Mouse (Mus musculus): ENCODE measurements around the gene Ipo13. TPM values are rescaled to one million over a fixed set of nuclear protein-coding genes. Genes with fewer than 3 reads are reported as not detected.

Gene Ipo13
- total RNA-seq, 2 experiments from 2014 or later = 124 to 135 TPM

GRCm38 (mm10) chr4:117847011-117847410, 67.8 kb downstream of the Ipo13 start:
- DNase-seq (ENCODE audit: low spot score in 2 of 2) = no peak

- no peak for DNase-seq (ENCODE audit: low spot score in 2 of 2)
Observed at GRCm38 (mm10) chr4:117846261-117846660, 68.5 kb downstream of the Ipo13 start.

- no peak for DNase-seq (ENCODE audit: low spot score in 2 of 2)
Observed at GRCm38 (mm10) chr4:117845316-117845715, 69.5 kb downstream of the Ipo13 start.

Other genes with a start within 250 kb of the Ipo13 start
- 10 to 100 TPM; 25.7 to 29.5 TPM for gene Dmap1, start 232.7 kb downstream of the Ipo13 start, total RNA-seq (2021)
- gene Gm12845, start 190.6 kb downstream of the Ipo13 start, total RNA-seq (2021) = not detected
- gene Klf17, start 149.4 kb downstream of the Ipo13 start, total RNA-seq (2021) = not detected
- 1 to 10 TPM; 6.1 to 6.9 TPM for gene Slc6a9, start 80.5 kb downstream of the Ipo13 start, total RNA-seq (2021)
- gene Ccdc24, start 42.4 kb downstream of the Ipo13 start, total RNA-seq (2021) = under 1 TPM; 0.59 to 0.91 TPM
- 10 to 100 TPM; 25.7 to 27.4 TPM for gene B4galt2, start 31.5 kb downstream of the Ipo13 start, total RNA-seq (2021)
- gene Atp6v0b, start 27.7 kb downstream of the Ipo13 start, total RNA-seq (2021) = 10 to 100 TPM; 67.0 to 70.8 TPM
- gene Dph2, start 23.0 kb downstream of the Ipo13 start, total RNA-seq (2021) = 1 to 10 TPM; 4.6 to 5.3 TPM
- 1 to 10 TPM; 1.4 to 2.0 TPM for gene Artn, start 14.8 kb upstream of the Ipo13 start, total RNA-seq (2021)
- 10 to 100 TPM; 34.9 to 37.5 TPM for gene St3gal3, start 219.9 kb upstream of the Ipo13 start, total RNA-seq (2021)